ENCODE assay signal across 13 mouse cellular contexts in genomic region chr5:52010426-52010825, GRCm38 (mm10).
"Had no signal": no experiment of that assay in that cellular context is flagged by ENCODE, and none has a peak within 500 bp of the region (broad histone marks: within the 10 kb centered on the region; RNA-seq: fewer than 3 reads in every experiment).

No protein-coding gene starts in this region.

- H3K9ac ChIP-seq: limb, embryonic 13.5 days; liver, embryonic 12.5 days; liver, embryonic 15.5 days; midbrain, embryonic 12.5 days had no signal

- DNase-seq: kidney, postnatal 14 days; kidney, postnatal 4 days; liver; lung, adult 18-20 months; thymus, adult 18-20 months; thymus, postnatal 36 days had no signal

- H3K9me3 ChIP-seq: limb, embryonic 10.5 days; limb, embryonic 13.5 days; liver, embryonic 12.5 days; liver, embryonic 15.5 days; midbrain, embryonic 12.5 days had no signal

- H3K4me3 ChIP-seq: limb, embryonic 10.5 days; limb, embryonic 13.5 days; liver, embryonic 12.5 days; liver, embryonic 15.5 days; midbrain, embryonic 12.5 days had no signal

- H3K27me3 ChIP-seq: limb, embryonic 13.5 days; liver, embryonic 12.5 days; liver, embryonic 15.5 days; midbrain, embryonic 12.5 days had no signal

- H3K4me1 ChIP-seq: limb, embryonic 13.5 days; liver, embryonic 12.5 days; liver, embryonic 15.5 days; midbrain, embryonic 12.5 days had no signal

- ATAC-seq: liver, embryonic 12.5 days; midbrain, embryonic 16.5 days had no signal

- H3K27ac ChIP-seq: limb, embryonic 10.5 days; limb, embryonic 13.5 days; liver, embryonic 12.5 days; liver, embryonic 15.5 days; macrophage; midbrain, embryonic 12.5 days had no signal

- H3K36me3 ChIP-seq: limb, embryonic 10.5 days; limb, embryonic 13.5 days; liver, embryonic 12.5 days; liver, embryonic 15.5 days; midbrain, embryonic 12.5 days had no signal

- H3K4me2 ChIP-seq: limb, embryonic 13.5 days; liver, embryonic 12.5 days; liver, embryonic 15.5 days; midbrain, embryonic 12.5 days had no signal
